Mouse (Mus musculus) embryonic fibroblast, embryonic 13.5 days (primary cell): ENCODE data around the gene 4930435E12Rik.

Experiments used
- CTCF ChIP-seq: IDR thresholded peaks from 2 replicates; pipeline ENCODE4 v1.5.1; 2011; ENCODE audit warnings: mild to moderate bottlenecking, control low read depth, low read length, moderate library complexity, borderline replicate concordance; ENCODE audit not compliant: insufficient read depth
- POLR2A ChIP-seq: IDR thresholded peaks from 2 replicates; pipeline ENCODE4 v1.6.1; 2011; ENCODE audit warnings: low read depth, mild to moderate bottlenecking, control low read depth, low read length, moderate library complexity

DNA sequence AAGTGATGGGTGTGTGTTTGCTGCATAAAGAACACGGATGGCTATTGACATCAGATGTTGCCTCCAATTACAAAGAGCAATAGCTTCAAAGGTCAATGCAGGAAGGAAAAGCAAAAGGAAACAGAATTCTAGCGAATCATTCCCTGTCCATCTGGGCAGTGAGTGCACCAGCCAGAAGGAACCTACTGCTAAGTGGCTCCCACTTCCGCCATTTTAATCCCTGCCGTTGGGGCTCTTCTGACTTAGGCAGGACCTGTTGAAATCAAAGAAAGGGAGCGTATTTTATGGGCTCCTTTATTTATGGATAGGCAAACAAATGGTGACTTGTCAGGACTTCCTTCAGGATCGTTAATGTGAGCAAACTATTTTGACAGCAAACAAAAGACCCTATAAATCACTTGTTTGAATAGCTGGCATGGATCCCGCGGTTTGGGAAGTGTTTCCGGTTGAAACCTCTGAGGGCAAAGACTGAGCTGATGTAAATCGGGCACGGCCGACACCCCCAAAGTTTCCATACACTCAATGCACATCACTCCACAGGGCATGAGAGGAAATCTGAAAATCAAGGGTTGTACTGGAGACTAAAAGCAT is 55.5 kb downstream of the 4930435E12Rik start:
- no peak for TF ChIP-seq POLR2A
- no peak for TF ChIP-seq CTCF
